Mouse (Mus musculus) hindlimb bud, embryonic 11.5 days (tissue): ENCODE measurements around the gene Lsm7.

Source experiments
- DNase-seq: peaks from one replicate; pipeline ENCODE4 v3.0.0-alpha.2; 2012; ENCODE audit warnings: low read depth, low spot score; ENCODE audit errors: extremely low spot score

Gene Lsm7

DNA sequence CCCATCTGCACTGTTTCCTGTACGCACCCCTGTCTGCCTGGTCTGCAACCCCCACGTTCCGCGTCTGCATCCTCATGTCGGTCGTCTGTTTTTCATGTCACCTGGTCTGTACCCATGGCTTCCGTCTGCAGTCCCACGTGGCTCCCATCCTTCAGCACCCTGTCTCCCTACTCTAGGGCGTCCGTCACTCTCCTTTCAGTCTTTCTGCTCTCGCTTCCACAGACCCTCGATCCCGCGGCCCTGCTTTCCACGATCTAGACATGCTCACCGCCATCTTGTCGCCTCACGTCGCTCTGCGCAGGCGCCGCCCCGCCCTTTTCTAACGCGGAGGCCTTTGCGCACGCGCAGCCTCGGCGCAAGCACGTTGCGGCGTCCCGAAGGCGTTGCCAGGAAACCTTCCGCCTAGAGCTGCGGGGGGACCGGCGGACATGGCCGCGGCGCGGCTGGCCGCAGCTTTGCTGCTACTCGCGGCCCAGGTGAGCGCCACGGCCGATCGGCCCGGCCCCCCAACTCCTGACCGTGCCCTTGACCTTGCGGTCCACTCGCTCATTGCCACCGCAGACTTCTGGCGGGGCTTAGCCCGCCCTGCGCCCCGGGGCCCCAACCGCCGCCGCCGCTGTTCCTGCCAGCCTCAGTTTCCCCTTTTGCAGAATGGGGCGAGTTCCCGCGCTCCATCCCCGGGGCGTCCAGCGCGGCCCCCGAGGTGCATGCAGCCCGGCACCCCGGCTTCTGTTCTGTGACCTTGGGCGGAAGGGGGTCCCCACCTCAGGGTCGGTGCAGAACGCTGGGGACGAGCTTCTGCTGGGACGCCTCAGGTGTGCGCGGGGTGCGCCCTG is at the start of gene Lsm7, which contains the start of gene Sppl2b:
Lsm7 (minus strand) TSS at position 297 of the 836 bp plus-strand sequence.
Sppl2b (plus strand) TSS at position 363 of the 836 bp plus-strand sequence.
- peak; percentile 83 for DNase-seq

DNA sequence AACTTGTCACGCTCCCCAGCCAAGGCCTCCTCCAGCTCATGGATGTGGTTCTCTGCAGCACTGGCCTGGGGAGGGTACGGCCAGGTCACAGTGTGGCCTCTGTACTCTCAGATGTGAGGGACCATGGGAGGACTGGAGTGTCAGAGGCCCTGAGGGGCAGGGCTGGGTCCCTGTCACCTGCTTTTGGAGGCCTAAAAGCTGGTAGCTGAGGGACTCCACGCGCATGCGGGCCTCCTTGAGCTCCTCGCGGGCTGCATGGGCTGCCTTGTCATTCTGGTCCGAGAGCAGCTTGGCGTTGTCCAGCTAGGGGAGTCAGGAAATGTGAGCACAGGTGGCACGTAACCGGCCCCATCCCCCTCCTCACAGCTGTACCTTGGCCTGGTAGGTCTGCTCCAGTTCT is 49.7 kb upstream of the Lsm7 start:
- DNase-seq, result no peak

DNA sequence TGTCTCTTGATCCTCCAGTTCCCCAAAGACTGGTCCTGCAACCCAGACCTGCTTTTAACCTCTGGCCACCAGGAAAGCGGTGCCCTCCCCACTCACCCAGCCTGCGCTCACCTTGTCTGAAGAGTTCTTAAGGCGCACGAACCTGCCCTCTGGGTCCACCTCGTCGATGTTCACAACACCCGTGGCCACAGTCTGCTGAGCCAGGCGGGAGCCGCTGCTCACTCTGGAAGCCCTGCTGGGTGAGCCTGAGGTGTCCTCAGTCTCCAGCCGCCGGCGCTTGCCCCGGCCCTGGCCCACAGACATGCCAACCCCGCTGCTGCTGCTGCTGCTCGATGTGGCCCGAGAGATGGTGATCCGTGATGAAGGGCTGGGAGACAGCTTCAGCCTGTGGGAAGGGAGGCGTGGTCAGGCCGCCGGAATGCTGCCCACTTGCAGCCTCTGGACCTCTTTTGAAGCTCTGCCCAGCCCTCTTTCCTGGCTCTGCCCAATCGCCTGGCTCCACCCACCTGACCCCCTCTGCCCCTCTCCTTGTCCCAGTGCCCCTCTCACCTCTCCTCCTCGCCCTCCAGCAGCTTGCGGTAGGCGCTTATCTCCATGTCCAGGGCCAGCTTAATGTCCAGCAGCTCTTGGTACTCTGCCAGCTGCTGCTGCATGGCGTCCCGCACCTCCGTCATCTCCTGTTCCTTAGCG is 49.1 kb upstream of the Lsm7 start:
- DNase-seq, result no peak

DNA sequence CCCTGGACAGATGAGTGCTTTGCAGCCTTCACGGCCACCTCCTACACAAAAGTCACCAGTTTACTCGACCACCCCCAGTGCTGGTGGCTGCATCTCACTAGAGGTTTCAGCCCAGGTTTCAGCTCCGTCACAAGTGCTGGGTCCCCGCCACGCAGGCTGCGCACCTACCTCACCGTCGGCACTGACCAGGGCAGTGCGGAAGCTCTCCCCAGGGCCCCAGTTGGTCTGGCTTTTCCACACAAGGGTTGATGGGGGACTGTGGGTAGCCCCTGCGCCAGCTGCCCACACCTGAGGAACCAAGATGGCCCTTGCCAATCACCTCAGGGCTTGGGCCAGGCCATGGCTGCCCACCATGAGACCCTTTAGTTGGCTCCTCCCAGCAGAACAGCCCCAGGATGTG is 48.3 kb upstream of the Lsm7 start:
- no peak for DNase-seq

DNA sequence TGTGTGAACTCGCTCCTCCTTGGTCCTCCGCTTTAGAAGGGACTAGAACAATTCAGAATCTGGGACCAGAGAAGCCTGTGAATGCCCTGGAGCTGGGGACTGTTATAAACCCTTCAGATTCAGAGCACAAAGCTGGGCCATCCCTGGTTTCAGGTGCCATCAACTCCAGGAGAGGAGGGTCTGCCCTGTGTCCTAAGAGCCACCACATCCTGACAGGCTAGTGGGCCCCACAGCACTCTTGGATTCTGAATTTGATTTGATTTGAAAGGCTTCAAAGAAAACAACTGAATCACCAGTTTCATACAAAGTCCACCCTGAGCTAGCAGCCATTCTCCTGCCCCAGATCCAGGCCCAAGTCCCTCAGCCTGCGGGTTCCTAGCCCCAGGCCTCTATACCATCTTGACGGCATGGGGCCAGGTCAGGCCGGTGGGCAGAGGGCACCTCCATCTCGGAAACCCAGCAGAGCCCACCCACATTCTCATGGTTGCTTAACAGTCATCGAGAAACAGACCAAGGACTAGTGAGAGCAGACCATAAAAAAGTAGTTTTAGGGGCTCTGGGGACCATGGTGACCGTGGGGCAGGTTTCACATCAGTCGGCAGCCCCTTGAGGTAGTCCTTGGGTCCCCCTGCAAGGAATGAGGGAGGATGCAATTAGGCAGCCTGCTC is 47.4 kb upstream of the Lsm7 start:
- DNase-seq, result no peak

DNA sequence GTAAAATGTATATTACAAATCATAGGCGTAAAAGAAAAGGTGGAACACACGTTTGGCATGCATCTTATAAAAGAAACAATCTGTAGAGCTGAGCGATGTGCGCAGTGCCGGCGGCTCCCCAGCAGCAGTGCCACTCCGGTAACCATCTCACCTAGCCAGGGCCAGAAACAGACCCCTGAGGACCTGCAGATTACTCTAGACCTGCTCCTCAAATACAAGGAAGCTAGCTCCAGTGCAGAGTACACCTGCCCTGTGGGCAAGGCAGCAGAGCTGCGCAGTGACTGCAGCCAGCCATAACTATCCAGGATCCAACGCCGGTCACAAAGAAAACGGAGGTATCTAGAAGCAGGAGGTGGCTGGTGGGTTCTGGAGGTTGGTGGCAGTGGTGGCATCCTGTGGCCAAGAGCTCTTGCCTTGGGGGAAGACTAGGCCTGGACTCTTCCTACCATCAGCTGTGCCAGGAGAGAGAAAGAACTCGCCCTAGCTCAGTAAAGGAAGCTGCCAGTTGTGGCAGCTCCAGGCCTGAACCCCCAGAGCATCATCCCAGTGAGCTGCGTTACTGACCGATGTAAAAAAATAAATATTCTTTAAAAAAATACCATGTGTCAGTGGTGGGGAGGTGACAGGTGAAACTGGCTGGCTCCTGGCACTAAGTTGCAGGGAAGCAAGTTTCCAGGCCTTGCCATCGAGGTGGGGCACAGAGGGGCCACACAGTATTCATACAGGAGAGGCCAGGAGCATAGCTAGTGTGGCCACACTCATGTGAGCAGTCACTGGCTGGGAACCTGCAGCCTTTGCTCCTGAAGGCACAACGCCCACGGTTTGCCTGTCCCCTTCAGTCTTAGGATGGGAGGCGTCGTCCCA is 46.6 kb upstream of the Lsm7 start:
- DNase-seq, result no peak

DNA sequence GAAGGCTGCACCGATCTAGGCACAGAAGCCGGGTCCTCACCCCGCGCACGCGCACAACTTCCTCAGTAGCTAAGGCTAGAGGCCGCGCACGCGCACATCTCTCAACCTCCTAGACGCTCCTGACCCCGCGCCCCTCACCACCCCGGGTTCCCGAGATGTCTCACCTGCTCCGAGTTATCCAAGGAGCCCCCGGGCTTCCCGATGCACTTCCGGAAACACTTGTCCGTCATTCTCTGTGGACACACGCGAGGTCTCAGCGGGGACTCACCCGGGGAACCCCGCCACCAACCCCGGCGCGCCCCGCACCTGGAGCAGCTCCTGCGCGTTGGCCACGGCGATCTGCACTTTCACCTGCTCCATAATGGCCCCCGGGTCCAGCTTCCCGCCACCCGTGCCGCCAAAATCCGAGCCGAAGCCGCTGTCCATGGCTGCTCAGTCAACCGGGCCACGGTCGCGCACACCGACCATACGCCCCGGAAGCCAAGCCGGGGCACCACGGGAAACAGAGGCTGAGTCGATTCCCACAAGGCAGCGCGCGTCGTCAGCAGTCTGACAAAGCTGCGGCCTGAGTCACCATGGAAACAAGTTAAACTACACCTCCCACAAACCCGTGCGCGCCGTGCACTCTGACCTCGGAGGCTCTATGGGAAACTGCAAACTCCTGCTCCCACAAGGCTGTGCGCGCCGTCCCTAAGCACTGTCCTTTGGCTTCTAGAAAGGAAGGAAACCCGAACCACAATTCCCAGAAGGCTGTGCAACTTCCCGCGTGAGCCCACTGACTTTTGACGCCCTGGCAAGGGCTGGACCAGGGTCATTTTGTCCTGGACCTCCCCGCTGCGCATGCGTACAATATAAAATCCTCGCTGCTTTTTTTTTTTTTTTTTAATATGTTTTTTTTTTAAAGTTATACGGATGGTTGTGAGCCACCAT is 45.6 kb upstream of the Lsm7 start, which contains the start of gene Timm13:
Timm13 (minus strand) TSS at position 652 of the 930 bp plus-strand sequence.
- peak; percentile 98 for DNase-seq

DNA sequence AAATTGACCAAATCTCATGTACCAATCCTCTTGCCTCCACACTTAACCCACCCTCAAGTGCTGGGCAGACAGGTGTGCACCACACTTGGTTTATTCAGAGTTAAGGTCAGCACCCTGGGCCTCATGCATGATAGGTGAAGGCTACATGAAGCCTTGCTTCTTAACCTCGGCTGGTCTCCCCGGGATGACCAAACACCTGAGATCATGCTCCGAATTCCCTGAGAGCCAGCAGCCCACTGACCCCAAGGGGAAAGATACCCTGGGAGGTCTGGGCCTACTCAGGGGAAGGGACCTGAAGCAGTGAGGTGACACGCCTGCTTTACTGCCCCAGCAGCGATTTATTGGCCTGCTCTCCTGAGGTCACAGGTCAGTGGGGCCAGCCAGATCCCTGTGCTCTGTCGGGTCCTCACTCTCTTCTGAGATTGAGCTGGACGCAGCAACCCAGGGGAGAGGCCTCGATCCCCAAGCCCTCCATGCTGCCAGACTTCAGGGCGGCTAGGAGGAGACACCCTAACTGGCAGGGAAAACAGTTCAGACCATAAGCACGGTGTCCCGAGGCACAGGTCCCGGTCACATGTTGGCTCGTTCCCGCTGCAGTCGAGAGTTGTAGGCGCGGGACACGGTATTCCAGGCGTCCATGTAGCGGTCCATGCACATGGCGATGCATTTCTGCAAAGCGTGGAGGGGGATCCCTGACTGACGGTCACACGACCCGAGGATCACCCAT is 44.7 kb upstream of the Lsm7 start:
- no peak for DNase-seq

DNA sequence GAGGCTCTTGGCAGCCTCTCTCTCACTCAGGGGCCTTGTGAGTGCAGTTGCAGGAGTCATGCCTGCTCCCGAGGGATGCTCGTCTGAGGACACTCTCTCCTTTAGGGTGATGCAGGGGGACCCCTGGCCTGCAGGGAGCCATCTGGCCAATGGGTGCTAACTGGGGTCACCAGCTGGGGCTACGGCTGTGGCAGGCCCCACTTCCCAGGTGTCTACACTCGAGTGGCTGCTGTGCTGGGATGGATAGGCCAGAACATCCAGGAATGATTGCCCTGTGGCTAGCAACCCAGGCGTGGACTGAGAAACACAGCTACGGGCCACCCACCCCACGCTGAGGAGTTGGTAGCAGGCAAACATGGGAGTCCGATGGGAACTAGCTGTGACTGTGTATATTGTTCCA is 44.1 kb upstream of the Lsm7 start:
- no peak for DNase-seq

DNA sequence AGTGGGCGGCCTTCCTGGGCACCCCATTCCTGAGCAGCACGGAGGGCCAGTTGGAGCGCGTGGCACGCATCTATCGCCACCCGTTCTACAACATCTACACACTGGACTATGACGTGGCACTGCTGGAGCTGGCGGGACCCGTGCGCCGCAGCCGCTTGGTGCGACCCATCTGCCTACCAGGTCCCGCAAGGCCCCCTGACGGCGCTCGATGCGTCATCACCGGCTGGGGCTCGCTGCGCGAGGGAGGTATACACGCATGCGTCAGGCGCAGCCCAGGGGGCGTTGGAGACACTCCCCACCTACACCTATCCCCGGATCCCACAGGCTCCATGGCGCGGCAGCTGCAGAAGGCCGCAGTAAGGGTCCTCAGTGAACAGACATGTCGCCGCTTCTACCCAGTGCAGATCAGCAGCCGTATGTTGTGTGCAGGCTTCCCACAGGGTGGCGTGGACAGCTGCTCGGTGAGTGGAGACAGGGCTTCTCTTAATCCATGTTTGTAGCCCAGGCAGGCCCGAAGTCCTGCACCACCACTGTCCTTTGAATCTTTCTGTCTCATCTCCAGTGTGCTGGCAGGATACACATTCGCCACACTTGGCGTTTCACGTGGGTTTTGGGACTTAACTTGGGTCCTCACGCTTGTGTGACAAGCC is 43.0 kb upstream of the Lsm7 start:
- no peak for DNase-seq

DNA sequence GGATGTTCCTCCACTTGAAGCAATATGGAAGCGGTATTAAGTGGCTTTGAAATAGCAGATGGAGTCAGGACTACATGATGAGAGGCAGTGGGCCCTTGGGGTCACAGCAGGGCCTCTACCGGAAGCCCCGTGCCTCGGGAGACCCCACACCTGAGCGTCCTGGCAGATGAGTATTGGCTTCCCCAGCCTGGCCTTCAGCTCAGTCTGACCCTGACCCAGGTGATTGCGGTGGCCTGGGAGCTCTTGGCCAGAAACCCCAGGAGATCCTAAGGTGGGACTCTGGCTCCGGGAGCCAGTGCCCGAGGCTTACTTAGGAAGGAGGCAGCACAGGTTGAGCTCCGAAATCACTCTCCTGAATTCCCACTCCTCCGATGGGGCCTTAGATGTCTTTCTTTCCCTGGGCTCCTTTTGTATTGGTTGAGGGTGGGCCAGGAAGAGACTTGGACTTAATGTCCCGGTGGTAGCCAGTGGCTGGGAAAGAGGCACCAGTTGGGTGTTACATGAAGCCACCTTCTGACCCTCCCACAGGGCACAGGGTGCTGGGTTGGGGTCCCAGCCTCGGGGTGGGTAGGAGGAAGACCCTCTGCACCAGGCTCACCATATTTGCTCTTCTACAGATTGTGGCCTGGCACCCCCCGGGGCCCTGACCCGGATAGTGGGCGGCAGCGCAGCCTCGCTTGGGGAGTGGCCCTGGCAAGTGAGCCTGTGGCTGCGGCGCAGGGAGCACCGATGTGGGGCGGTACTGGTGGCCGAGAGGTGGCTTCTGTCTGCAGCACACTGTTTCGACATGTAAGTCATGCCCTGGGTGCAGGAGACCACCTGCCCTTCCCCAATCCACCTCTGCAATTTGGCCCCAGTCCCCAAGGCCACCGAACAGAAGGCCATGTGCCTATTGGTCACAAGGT is 41.8 kb upstream of the Lsm7 start:
- no peak for DNase-seq

DNA sequence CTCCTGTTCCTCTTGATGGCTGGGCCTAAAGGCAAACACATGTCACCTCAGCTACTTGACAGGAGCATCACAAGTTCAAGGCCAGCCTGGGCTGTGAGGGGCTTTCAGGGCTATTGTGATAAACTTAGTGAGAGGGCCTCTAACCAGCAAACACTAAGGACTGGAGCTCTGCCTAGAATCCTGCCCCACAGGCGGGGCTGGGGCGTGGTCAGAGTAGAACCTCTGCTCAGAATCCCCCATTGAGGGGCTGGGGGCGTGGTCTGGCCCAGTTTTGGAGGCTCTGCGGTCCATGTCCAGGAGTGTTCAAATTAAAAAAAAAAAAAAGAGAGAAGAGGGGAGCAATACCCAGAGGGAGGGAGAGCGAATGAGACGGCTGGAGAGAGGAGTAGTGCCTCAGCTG is 40.7 kb upstream of the Lsm7 start:
- DNase-seq, result no peak

DNA sequence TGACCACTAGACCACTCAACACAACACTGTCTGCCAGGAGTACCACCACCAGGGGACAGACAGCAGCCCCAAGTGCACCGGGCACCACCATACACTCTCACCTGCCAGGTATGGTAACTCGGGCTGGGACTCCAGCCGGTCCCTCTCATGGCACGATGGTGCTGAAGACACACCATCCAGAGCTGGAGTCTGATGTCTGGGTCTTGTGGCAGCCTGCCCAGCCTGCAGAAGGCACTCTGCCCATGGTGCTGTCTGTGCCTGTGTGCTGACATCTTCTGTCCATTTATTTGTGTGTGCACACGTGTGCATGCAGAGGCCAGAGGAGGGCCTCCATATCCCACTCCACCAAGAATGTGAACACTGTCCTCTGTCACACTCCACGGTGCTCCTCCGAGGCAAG is 40.1 kb upstream of the Lsm7 start:
- DNase-seq, result no peak

DNA sequence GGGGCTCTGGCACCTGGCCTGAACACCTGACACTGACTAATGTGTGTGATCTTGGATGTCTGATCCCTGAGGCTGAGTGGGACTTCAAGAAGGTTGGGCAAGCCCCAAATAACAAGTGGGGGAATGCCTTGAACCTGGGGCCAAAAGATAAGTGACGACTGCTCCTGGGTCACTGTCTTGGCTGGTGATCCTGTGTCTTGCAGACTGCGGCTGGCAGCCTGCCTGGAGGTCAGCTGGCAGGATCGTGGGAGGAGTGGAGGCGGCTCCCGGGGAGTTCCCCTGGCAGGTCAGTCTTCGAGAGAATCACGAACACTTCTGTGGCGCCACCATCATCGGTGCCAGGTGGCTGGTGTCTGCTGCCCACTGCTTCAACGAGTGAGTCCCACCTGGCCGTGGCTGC is 32.2 kb upstream of the Lsm7 start:
- no peak for DNase-seq

DNA sequence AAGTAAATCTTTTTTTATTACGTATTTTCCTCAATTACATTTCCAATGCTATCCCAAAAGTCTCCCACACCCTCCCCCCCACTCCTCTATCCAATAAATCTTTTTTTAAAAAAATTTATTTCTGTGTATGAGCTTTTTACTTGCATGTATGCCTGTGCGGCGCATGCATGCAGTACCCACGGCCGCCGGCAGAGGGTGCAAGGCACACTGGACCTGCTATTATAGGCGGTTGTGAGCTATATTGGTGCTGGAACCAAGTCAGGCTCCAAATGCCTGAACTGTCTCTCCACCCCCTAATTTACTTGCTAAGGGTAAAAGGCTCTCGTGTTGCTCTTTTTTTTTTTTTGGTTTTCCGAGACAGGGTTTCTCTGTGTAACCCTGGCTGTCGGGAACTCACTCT is 26.3 kb upstream of the Lsm7 start:
- DNase-seq, result no peak

DNA sequence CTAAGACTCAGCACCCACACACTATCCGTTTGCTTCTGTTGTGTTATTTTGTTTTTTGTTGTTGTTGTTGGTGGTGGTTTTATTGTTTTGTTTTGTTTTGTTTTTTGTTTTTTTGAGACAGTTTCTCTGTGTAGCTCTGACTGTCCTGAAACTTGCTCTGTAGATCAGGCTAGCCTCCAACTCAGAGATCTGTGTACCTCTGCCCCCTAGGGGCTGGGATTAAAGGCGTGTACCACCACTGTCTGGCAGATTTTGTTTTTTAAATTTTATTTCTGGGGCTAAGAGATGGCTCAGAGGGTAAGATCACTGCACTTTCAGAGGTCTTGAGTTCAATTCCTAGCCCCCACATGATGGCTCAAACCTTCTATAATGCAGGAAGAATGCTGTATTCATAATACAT is 25.9 kb upstream of the Lsm7 start:
- no peak for DNase-seq

DNA sequence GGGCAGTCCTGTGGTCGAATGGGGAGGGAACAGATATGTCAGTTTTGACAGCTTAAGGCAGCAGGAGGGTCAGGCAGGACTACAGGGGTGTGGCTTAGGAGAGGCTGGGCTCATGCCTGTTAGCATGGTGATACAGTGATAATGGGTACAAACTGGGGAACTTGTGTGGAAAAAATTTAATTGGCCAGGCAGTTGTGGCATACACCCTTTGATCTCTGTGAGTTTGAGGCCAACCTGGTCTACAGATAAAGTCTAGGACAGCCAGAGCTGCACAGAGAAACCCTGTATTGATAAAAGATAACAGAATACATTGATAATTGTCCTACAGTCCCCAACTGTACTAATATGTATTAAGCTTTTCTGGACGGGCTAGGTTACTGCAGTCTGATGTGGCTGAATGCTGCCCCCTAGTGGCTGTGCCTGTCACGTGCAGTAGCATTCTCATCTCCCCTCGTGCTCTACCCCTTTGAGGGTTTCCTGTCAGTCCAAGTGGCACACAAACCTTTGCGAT is 25.2 kb upstream of the Lsm7 start:
- DNase-seq, result peak; percentile 35
